Mouse (Mus musculus): ENCODE data around the gene Aadac.

Gene Aadac

GRCm38 (mm10) chr3:60025417-60025816, at the start of gene Aadac:
Aadac (plus strand) TSS chr3:60025717.
- DNase-seq: no peak

GRCm38 (mm10) chr3:60003622-60004021, 21.9 kb upstream of the Aadac start:
- no peak for DNase-seq

- no peak for DNase-seq
Observed at GRCm38 (mm10) chr3:60006443-60006842, 19.1 kb upstream of the Aadac start, which contains the start of gene Aadacl2. Aadacl2 (plus strand) TSS chr3:60006743.

GRCm38 (mm10) chr3:60031511-60031910, 6.0 kb downstream of the Aadac start:
- DNase-seq: no peak

- DNase-seq: no peak
Observed at GRCm38 (mm10) chr3:60046221-60046913, 20.9 kb downstream of the Aadac start.

GRCm38 (mm10) chr3:60053231-60053927, 27.9 kb downstream of the Aadac start:
- no peak for DNase-seq

GRCm38 (mm10) chr3:60053931-60054330, 28.4 kb downstream of the Aadac start:
- DNase-seq: no peak

- DNase-seq: no peak
Observed at GRCm38 (mm10) chr3:60056451-60056850, 30.9 kb downstream of the Aadac start.

GRCm38 (mm10) chr3:60057070-60057808, 31.7 kb downstream of the Aadac start:
- DNase-seq: no peak

- DNase-seq: no peak
Observed at GRCm38 (mm10) chr3:60057809-60058082, 32.2 kb downstream of the Aadac start.

GRCm38 (mm10) chr3:60078883-60079415, 53.4 kb downstream of the Aadac start:
- no peak for DNase-seq

- peak; percentile 29 to 44 for DNase-seq
Observed at GRCm38 (mm10) chr3:60080572-60080971, 55.1 kb downstream of the Aadac start.

GRCm38 (mm10) chr3:60081648-60082047, 56.1 kb downstream of the Aadac start, which contains the start of gene Sucnr1:
Sucnr1 (plus strand) TSS chr3:60081869.
- DNase-seq: no peak

GRCm38 (mm10) chr3:60082746-60083145, 57.2 kb downstream of the Aadac start:
- no peak for DNase-seq

- DNase-seq: no peak
Observed at GRCm38 (mm10) chr3:60085729-60086128, 60.2 kb downstream of the Aadac start.

All from spleen, adult 18-20 months (tissue).